Mouse (Mus musculus): ENCODE data around the gene Eml6. TPM values are rescaled to one million over a fixed set of nuclear protein-coding genes. Genes with fewer than 3 reads are reported as not detected.
A peak's percentile ranks its signal among the peaks of the same experiment; 100 is the strongest.
"Not testable (repeated sequence)": the region's sequence is repeated elsewhere in the genome, so short reads cannot be mapped to it uniquely, and the experiment has no call there.

Eml6 gene
- polyA plus RNA-seq, 1 experiment from 2014 or later, result 0.87 TPM

DNA sequence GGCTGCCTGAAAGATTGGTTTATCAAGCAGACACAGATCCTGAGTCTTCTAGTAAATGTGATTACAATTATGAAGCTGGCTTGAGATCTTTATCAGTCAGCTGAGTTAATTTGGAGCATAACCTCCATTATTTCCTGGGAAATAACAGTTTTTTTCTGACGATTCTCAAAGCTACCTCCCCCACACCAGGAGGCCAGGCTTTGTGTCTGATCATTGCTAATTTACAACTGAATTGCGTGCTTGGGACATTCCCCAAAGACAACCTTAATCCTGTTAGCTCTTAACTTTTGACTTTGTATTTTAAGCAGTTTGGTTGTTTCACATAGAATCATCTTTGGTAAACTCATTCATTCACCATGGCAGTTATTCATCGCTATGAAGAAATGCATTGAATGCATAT is 148.6 kb downstream of the Eml6 start:
- no peaks in the 10 kb centered on the region for H3K4me1 ChIP-seq (replicated peaks; ENCODE audit: control insufficient read depth, insufficient read depth, low read length)
- no peak overlapping the region for H3K9ac ChIP-seq (ENCODE audit: low read length)
- DNase-seq (ENCODE audit: low spot score) (no peak), ATAC-seq (replicated peaks; ENCODE audit: low FRiP score, low TSS enrichment, low read depth) (no peak)
- no peak overlapping the region for H3K4me2 ChIP-seq (ENCODE audit: low read length)
- H3K36me3 ChIP-seq (ENCODE audit: control insufficient read depth, insufficient read depth, low read length), result no peaks in the 10 kb centered on the region
- 67% methylated on average over 3 of the region's 3 CpGs for WGBS
- no peak overlapping the region for H3K4me3 ChIP-seq (ENCODE audit: low read depth, low read length)
- H3K9me3 ChIP-seq (ENCODE audit: control insufficient read depth, low read length), result no peaks in the 10 kb centered on the region
- no peak overlapping the region for H3K27ac ChIP-seq (ENCODE audit: low read depth)
- H3K27me3 ChIP-seq (replicated peaks; ENCODE audit: control insufficient read depth, insufficient read depth, low read length), result no peaks in the 10 kb centered on the region

DNA sequence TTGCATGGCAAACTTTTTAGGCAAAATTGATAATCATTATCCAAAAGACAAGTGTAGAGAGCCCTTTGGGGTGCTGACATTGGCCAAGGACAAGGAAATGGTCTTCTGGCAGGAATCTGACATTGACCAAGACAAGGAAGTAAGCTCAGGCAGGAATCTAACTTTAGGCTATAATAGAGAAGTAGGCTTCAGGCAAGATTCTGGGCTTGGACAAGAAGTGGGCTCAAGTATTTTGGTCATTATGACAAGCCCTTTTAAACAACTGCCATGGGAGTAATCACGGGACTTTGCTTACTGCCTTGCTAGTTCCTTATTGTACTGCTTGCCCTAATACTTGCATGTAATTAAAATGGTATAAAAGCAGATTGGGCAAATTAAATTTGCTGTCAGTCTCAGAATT is 151.1 kb downstream of the Eml6 start:
- not testable (repeated sequence) for ATAC-seq (replicated peaks; ENCODE audit: low FRiP score, low TSS enrichment, low read depth); H3K4me1 ChIP-seq (replicated peaks; ENCODE audit: control insufficient read depth, insufficient read depth, low read length); H3K27me3 ChIP-seq (replicated peaks; ENCODE audit: control insufficient read depth, insufficient read depth, low read length); H3K4me3 ChIP-seq (ENCODE audit: low read depth, low read length); H3K4me2 ChIP-seq (ENCODE audit: low read length); H3K36me3 ChIP-seq (ENCODE audit: control insufficient read depth, insufficient read depth, low read length); H3K27ac ChIP-seq (ENCODE audit: low read depth); H3K9me3 ChIP-seq (ENCODE audit: control insufficient read depth, low read length); H3K9ac ChIP-seq (ENCODE audit: low read length); DNase-seq (ENCODE audit: low spot score)
- WGBS, result 85% methylated on average over 1 of the region's 1 CpGs

DNA sequence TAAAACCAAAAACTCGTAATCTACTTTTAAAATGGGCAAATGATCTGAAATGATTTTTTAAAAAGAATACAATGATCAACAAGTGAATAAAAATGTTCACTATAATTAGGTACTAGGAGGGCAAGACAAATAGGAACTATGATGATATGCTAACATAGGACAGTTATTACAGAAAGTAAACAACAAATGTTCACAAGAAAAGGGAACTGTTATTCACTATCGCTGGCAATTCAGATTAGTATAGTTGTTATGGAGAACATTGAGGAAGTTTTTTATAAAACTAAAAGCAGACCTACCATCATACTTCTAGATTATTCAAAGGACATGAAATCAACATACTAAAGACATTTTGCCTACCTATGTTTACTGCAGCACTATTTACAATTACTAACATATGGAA is 155.7 kb downstream of the Eml6 start:
- WGBS, result 83% methylated on average over 2 of the region's 2 CpGs
- ATAC-seq (replicated peaks; ENCODE audit: low FRiP score, low TSS enrichment, low read depth), result no peak

DNA sequence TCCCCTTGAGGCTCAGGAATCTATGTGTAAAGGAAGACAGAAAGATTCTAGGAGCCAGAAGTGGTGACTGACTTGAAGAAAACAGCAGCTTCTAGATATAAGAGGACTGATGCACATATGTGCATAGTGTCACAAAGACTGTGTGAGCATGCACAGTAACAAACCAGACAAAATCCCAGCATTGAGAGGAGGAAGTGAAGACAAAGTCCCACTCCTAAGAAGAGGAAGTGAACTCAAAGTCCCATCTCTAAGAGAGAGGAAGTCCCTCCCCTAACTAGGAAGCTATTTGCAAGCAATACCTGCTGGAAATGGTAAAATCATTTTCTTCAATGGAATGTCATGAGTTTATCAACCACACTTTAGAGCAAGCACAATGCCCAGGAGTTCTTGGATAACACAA is 161.6 kb downstream of the Eml6 start:
- Histone ChIP-seq H3K4me1 (replicated peaks; ENCODE audit: control insufficient read depth, insufficient read depth, low read length) (no peaks in the 10 kb centered on the region), H3K4me2 (ENCODE audit: low read length) (no peak overlapping the region), H3K36me3 (ENCODE audit: control insufficient read depth, insufficient read depth, low read length) (no peaks in the 10 kb centered on the region), H3K4me3 (ENCODE audit: low read depth, low read length) (no peak overlapping the region), H3K27ac (ENCODE audit: low read depth) (no peak overlapping the region), H3K9me3 (ENCODE audit: control insufficient read depth, low read length) (no peaks in the 10 kb centered on the region), H3K27me3 (replicated peaks; ENCODE audit: control insufficient read depth, insufficient read depth, low read length) (no peaks in the 10 kb centered on the region), H3K9ac (ENCODE audit: low read length) (no peak overlapping the region)
- no peak for ATAC-seq (replicated peaks; ENCODE audit: low FRiP score, low TSS enrichment, low read depth)
- DNase-seq (ENCODE audit: low spot score), result no peak

More for the DNA sequence above, 155.7 kb downstream of the Eml6 start:
- H3K27ac ChIP-seq (ENCODE audit: low read depth), result no peak overlapping the region
- no peaks in the 10 kb centered on the region for H3K9me3 ChIP-seq (ENCODE audit: control insufficient read depth, low read length)
- H3K4me2 ChIP-seq (ENCODE audit: low read length), result no peak overlapping the region
- H3K4me3 ChIP-seq (ENCODE audit: low read depth, low read length), result no peak overlapping the region
- H3K9ac ChIP-seq (ENCODE audit: low read length), result no peak overlapping the region
- no peaks in the 10 kb centered on the region for H3K4me1 ChIP-seq (replicated peaks; ENCODE audit: control insufficient read depth, insufficient read depth, low read length)
- H3K36me3 ChIP-seq (ENCODE audit: control insufficient read depth, insufficient read depth, low read length), result no peaks in the 10 kb centered on the region
- DNase-seq (ENCODE audit: low spot score), result no peak
- no peaks in the 10 kb centered on the region for H3K27me3 ChIP-seq (replicated peaks; ENCODE audit: control insufficient read depth, insufficient read depth, low read length)

DNA sequence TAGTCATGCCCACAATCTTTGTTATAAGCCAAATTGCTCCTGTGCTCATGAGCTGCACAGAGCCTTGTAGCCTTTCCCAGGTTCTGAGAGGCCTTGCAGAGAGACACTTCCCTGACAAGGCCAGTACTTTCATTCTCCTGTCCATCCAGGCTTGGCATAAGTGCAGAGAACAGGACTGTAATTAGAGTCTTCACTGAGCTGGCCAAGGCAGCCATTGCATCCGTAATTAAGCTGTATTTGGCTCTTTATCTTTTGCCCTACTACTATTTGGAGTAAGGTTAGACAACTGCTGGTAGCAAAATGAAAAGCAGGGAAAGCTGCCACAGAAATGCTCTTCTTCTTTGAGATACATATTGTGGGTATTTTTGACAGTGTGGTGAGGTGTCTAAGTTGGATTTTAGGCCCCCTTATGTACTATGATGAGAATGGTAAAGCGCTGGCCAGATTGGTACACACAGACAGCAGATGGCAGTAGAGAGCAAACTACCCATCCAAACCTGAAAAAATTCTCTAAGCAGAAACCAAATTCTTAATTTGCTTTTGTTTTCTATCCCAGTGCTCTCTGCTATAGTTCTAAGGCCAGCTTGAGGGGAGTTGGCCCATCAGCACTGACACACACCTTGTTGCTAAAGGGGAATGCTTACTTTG is 164.0 kb downstream of the Eml6 start:
- 55% methylated on average over 2 of the region's 2 CpGs for WGBS
- Histone ChIP-seq H3K9ac (ENCODE audit: low read length) (no peak overlapping the region), H3K4me3 (ENCODE audit: low read depth, low read length) (no peak overlapping the region), H3K9me3 (ENCODE audit: control insufficient read depth, low read length) (no peaks in the 10 kb centered on the region), H3K36me3 (ENCODE audit: control insufficient read depth, insufficient read depth, low read length) (no peaks in the 10 kb centered on the region), H3K27me3 (replicated peaks; ENCODE audit: control insufficient read depth, insufficient read depth, low read length) (no peaks in the 10 kb centered on the region), H3K4me1 (replicated peaks; ENCODE audit: control insufficient read depth, insufficient read depth, low read length) (no peaks in the 10 kb centered on the region), H3K27ac (ENCODE audit: low read depth) (no peak overlapping the region), H3K4me2 (ENCODE audit: low read length) (no peak overlapping the region)
- DNase-seq (ENCODE audit: low spot score), result peak; percentile 63
- no peak for ATAC-seq (replicated peaks; ENCODE audit: low FRiP score, low TSS enrichment, low read depth)

DNA sequence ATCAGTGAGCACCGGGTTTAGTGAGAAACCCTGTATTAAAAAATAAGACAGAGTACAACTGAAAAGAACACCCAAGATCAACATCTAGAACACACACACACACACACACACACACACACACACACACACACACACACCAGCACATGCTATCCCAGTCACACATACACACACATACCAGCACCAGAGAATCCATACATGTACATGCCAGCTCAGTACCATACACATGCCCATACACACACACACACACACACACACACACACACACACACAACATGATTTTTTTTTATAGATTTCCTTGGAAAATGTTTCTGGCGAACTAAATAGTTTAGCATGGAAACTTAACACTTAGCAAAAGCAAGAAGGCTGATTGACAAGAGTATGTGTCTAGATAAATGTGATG is 164.8 kb downstream of the Eml6 start:
- Histone ChIP-seq H3K4me2 (ENCODE audit: low read length) (no peak overlapping the region), H3K27ac (ENCODE audit: low read depth) (no peak overlapping the region), H3K27me3 (replicated peaks; ENCODE audit: control insufficient read depth, insufficient read depth, low read length) (no peaks in the 10 kb centered on the region), H3K9ac (ENCODE audit: low read length) (no peak overlapping the region), H3K4me1 (replicated peaks; ENCODE audit: control insufficient read depth, insufficient read depth, low read length) (no peaks in the 10 kb centered on the region), H3K36me3 (ENCODE audit: control insufficient read depth, insufficient read depth, low read length) (no peaks in the 10 kb centered on the region), H3K4me3 (ENCODE audit: low read depth, low read length) (no peak overlapping the region), H3K9me3 (ENCODE audit: control insufficient read depth, low read length) (no peaks in the 10 kb centered on the region)
- 76% methylated on average over 2 of the region's 2 CpGs for WGBS
- no peak for ATAC-seq (replicated peaks; ENCODE audit: low FRiP score, low TSS enrichment, low read depth)
- no peak for DNase-seq (ENCODE audit: low spot score)

DNA sequence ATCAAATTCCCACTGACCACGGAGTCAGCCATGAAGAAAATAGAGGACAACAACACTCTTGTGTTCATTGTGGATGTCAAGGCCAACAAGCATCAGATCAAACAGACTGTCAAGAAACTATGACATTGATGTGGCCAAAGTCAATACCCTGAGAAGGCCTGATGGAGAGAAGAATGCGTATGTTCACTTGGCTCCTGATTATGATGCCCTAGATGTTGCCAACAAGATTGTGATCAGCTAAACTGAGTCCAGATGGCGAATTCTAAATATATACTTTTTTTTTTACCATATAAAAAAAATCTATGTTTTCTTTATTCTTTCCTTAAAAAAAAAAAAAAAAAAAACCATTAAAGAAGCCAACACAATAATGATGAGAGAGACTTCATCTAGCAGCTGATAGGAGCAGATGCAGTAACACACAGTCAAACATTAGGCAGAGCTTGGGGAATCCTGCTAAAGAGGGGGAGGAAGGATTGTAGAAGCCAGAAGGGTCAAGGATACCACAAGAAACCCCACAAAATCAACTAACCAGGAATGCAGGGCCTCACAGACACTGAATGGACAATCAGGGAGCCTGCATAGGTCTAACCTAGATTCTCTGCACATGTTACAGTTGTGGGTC is 185.1 kb downstream of the Eml6 start:
- no peak overlapping the region for H3K4me3 ChIP-seq (ENCODE audit: low read depth, low read length)
- H3K9me3 ChIP-seq (ENCODE audit: control insufficient read depth, low read length), result no peaks in the 10 kb centered on the region
- no peak for ATAC-seq (replicated peaks; ENCODE audit: low FRiP score, low TSS enrichment, low read depth)
- H3K9ac ChIP-seq (ENCODE audit: low read length), result no peak overlapping the region
- 0 out of 2 replicates have a peak, but pooled peaks cover 3% of the 10 kb centered on the region for H3K4me1 ChIP-seq (replicated peaks; ENCODE audit: control insufficient read depth, insufficient read depth, low read length)
- H3K4me2 ChIP-seq (ENCODE audit: low read length), result no peak overlapping the region
- WGBS, result 92% methylated on average over 3 of the region's 3 CpGs
- no peaks in the 10 kb centered on the region for H3K27me3 ChIP-seq (replicated peaks; ENCODE audit: control insufficient read depth, insufficient read depth, low read length)
- no peak overlapping the region for H3K27ac ChIP-seq (ENCODE audit: low read depth)
- no peak for DNase-seq (ENCODE audit: low spot score)
- H3K36me3 ChIP-seq (ENCODE audit: control insufficient read depth, insufficient read depth, low read length), result no peaks in the 10 kb centered on the region

DNA sequence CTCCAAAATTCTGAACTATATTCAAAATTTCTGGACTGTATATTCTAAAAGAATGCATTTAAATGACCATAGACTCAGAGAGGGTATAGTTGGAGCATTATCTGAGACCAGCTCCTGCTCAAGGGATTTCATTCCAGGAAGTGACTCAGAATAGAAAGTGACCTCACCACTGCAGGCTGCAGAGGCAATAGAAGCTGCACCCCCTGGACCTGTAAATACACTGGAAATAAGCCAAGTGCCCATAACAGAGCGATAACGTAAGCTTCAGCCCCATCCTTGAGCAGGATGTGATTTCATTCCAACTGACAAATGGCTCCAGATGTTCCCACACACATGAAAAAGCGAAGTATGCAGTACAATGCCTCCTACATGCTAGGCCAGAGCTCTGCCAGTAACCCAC is 186.1 kb downstream of the Eml6 start:
- Histone ChIP-seq H3K36me3 (ENCODE audit: control insufficient read depth, insufficient read depth, low read length) (no peaks in the 10 kb centered on the region), H3K4me1 (replicated peaks; ENCODE audit: control insufficient read depth, insufficient read depth, low read length) (0 out of 2 replicates have a peak, but pooled peaks cover 3% of the 10 kb centered on the region), H3K27me3 (replicated peaks; ENCODE audit: control insufficient read depth, insufficient read depth, low read length) (no peaks in the 10 kb centered on the region), H3K4me3 (ENCODE audit: low read depth, low read length) (no peak overlapping the region), H3K9ac (ENCODE audit: low read length) (no peak overlapping the region), H3K4me2 (ENCODE audit: low read length) (no peak overlapping the region), H3K9me3 (ENCODE audit: control insufficient read depth, low read length) (no peaks in the 10 kb centered on the region), H3K27ac (ENCODE audit: low read depth) (0 out of 2 replicates have a peak overlapping the region, but pooled peaks have one; percentile 38)
- 17% methylated on average over 3 of the region's 3 CpGs for WGBS
- peak; percentile 86 for ATAC-seq (replicated peaks; ENCODE audit: low FRiP score, low TSS enrichment, low read depth)
- DNase-seq (ENCODE audit: low spot score), result peak; percentile 61

DNA sequence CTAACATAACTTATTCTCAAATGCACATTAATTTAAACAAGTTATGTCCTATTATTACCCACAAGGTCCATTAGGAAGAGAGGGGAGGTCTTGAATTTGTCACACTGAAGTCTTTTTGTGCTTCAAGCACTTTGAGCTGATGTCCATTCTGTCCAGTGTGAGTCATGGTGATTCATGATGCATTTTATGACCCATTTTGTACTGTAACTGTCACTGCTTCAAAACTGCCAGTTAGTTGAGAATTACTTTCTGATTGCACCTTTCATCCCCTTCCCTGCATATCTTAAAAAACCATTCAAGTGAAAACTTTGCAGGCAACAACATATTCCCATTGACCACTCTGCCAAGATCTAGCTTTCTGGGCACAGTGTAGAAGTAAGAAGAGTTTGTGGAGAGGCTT is 188.8 kb downstream of the Eml6 start:
- DNase-seq (ENCODE audit: low spot score) (no peak), ATAC-seq (replicated peaks; ENCODE audit: low FRiP score, low TSS enrichment, low read depth) (no peak)
- Histone ChIP-seq H3K27me3 (replicated peaks; ENCODE audit: control insufficient read depth, insufficient read depth, low read length) (no peaks in the 10 kb centered on the region), H3K4me2 (ENCODE audit: low read length) (no peak overlapping the region), H3K9ac (ENCODE audit: low read length) (no peak overlapping the region), H3K4me3 (ENCODE audit: low read depth, low read length) (no peak overlapping the region), H3K27ac (ENCODE audit: low read depth) (no peak overlapping the region), H3K36me3 (ENCODE audit: control insufficient read depth, insufficient read depth, low read length) (no peaks in the 10 kb centered on the region), H3K9me3 (ENCODE audit: control insufficient read depth, low read length) (no peaks in the 10 kb centered on the region), H3K4me1 (replicated peaks; ENCODE audit: control insufficient read depth, insufficient read depth, low read length) (0 out of 2 replicates have a peak, but pooled peaks cover 3% of the 10 kb centered on the region)
